Mouse (Mus musculus) CH12.LX (cell line): ENCODE data around the gene Kcnj6. TPM values are rescaled to one million over a fixed set of nuclear protein-coding genes. Genes with fewer than 3 reads are reported as not detected.

ENCODE experiments used
- DNase-seq: peaks from one replicate; pipeline ENCODE4 v3.0.0-alpha.2; 2013; ENCODE audit errors: extremely low read depth
- H3K27ac ChIP-seq: 2 replicates; pipeline ENCODE4 v1.5.1; 2012; ENCODE audit warnings: low read depth, mild to moderate bottlenecking, control low read depth, moderate library complexity; ENCODE audit not compliant: insufficient read depth
- H3K27me3 ChIP-seq: replicated peaks from 2 replicates; pipeline ENCODE3; 2012; ENCODE audit warnings: inconsistent platforms
- H3K36me3 ChIP-seq, 2 experiments: replicated peaks in 1 of 2; 2 replicates each; pipeline versions ENCODE3 to v1.6.1; 2012; ENCODE audit warnings: inconsistent platforms in 1 of 2, low read length in 1 of 2, mild to moderate bottlenecking in 1 of 2, mixed read lengths in 1 of 2, moderate library complexity in 1 of 2; ENCODE audit not compliant: control insufficient read depth in 1 of 2, insufficient read depth in 1 of 2
- H3K4me1 ChIP-seq, 2 experiments: 2 replicates each; pipeline ENCODE4 v1.6.1; 2012; ENCODE audit warnings: inconsistent platforms in 1 of 2, moderate library complexity in 1 of 2; ENCODE audit not compliant: insufficient read depth in 2 of 2, control insufficient read depth in 1 of 2
- H3K4me2 ChIP-seq: 2 replicates; pipeline ENCODE4 v1.6.1; 2012; ENCODE audit warnings: low read depth, mild to moderate bottlenecking, control low read depth; ENCODE audit not compliant: poor library complexity, insufficient read depth, severe bottlenecking
- H3K4me3 ChIP-seq, 3 experiments: fragments of 150-350 bp in 1 of 3; sonication (generic) in 1 of 3; replicated peaks in 1 of 3; 2 replicates each; pipeline versions ENCODE3 to v1.5.1; 2011 to 2012; ENCODE audit warnings: low read depth in 2 of 3, low read length in 2 of 3, mild to moderate bottlenecking in 2 of 3, moderate library complexity in 2 of 3, control low read depth in 1 of 3, improper control_type of control experiment in 1 of 3, inconsistent platforms in 1 of 3, mixed read lengths in 1 of 3; ENCODE audit not compliant: poor library complexity in 1 of 3
- H3K79me2 ChIP-seq: replicated peaks from 2 replicates; pipeline ENCODE4 v1.6.1; 2012; ENCODE audit warnings: mild to moderate bottlenecking, moderate library complexity; ENCODE audit not compliant: control insufficient read depth, poor library complexity, insufficient read depth, severe bottlenecking; ENCODE audit errors: extremely low read depth
- H3K9ac ChIP-seq: 2 replicates; pipeline ENCODE4 v1.6.1; 2012; ENCODE audit warnings: low read depth, mild to moderate bottlenecking, control low read depth, moderate library complexity; ENCODE audit not compliant: insufficient read depth
- H3K9me3 ChIP-seq: replicated peaks from 2 replicates; pipeline ENCODE3; 2012; ENCODE audit warnings: low read length, inconsistent platforms, mixed read lengths
- BHLHE40 ChIP-seq: IDR thresholded peaks from 2 replicates; pipeline ENCODE4 v1.6.1; 2011; ENCODE audit warnings: mild to moderate bottlenecking, low read depth, low read length, improper control_type of control experiment
- CHD1 ChIP-seq: IDR thresholded peaks from 2 replicates; pipeline ENCODE4 v1.6.1; 2012; ENCODE audit warnings: low read depth, low read length, improper control_type of control experiment, inconsistent platforms
- CTCF ChIP-seq, 2 experiments: IDR thresholded peaks in 1 of 2; conservative IDR thresholded peaks in 1 of 2; 2 replicates each; pipeline ENCODE4 v1.5.1; 2011 to 2012; ENCODE audit warnings: low read depth in 2 of 2, low read length in 2 of 2, improper control_type of control experiment in 1 of 2, inconsistent platforms in 1 of 2, mild to moderate bottlenecking in 1 of 2, moderate library complexity in 1 of 2
- ELF1 ChIP-seq: IDR thresholded peaks from 2 replicates; pipeline ENCODE4 v1.6.1; 2014; ENCODE audit warnings: low read depth, mild to moderate bottlenecking, inconsistent platforms, low read length, improper control_type of control experiment
- ETS1 ChIP-seq: conservative IDR thresholded peaks from 2 replicates; pipeline ENCODE4 v1.6.1; 2012; ENCODE audit warnings: low read depth, mild to moderate bottlenecking, inconsistent platforms, low read length, improper control_type of control experiment, moderate library complexity
- HCFC1 ChIP-seq: IDR thresholded peaks from 2 replicates; pipeline ENCODE4 v1.6.1; 2012; ENCODE audit warnings: low read depth, mild to moderate bottlenecking, inconsistent platforms, low read length, improper control_type of control experiment
- IRF4 ChIP-seq: IDR thresholded peaks from 2 replicates; pipeline ENCODE4 v1.6.1; 2014; ENCODE audit warnings: low read depth, mild to moderate bottlenecking, inconsistent platforms, low read length, improper control_type of control experiment
- JUN ChIP-seq: IDR thresholded peaks from 2 replicates; pipeline ENCODE4 v1.6.1; 2011; ENCODE audit warnings: low read depth, mild to moderate bottlenecking, low read length, improper control_type of control experiment, moderate library complexity; ENCODE audit not compliant: insufficient read depth
- JUND ChIP-seq: conservative IDR thresholded peaks from 2 replicates; pipeline ENCODE4 v1.6.1; 2011; ENCODE audit warnings: low read depth, low read length, improper control_type of control experiment
- KAT2A ChIP-seq: IDR thresholded peaks from 2 replicates; pipeline ENCODE4 v1.6.1; 2012; ENCODE audit warnings: low read length, improper control_type of control experiment, inconsistent platforms; ENCODE audit not compliant: insufficient replicate concordance
- MAX ChIP-seq: IDR thresholded peaks from 2 replicates; pipeline ENCODE4 v1.6.1; 2011; ENCODE audit warnings: low read length, improper control_type of control experiment
- MAZ ChIP-seq: IDR thresholded peaks from 2 replicates; pipeline ENCODE4 v1.6.1; 2012; ENCODE audit warnings: low read depth, mild to moderate bottlenecking, inconsistent platforms, low read length, improper control_type of control experiment, moderate library complexity
- MEF2A ChIP-seq: IDR thresholded peaks from 2 replicates; pipeline ENCODE4 v1.6.1; 2014; ENCODE audit warnings: low read depth, mild to moderate bottlenecking, inconsistent platforms, low read length, improper control_type of control experiment, borderline replicate concordance
- MXI1 ChIP-seq: IDR thresholded peaks from 2 replicates; pipeline ENCODE4 v1.6.1; 2011; ENCODE audit warnings: mild to moderate bottlenecking, low read depth, low read length, improper control_type of control experiment
- MYC ChIP-seq: IDR thresholded peaks from 2 replicates; pipeline ENCODE4 v1.6.1; 2011; ENCODE audit warnings: low read depth, mild to moderate bottlenecking, improper control_type of control experiment, low read length
- NELFE ChIP-seq: IDR thresholded peaks from 2 replicates; pipeline ENCODE4 v1.6.1; 2011; ENCODE audit warnings: low read depth, low read length, improper control_type of control experiment
- NRF1 ChIP-seq: IDR thresholded peaks from 2 replicates; pipeline ENCODE4 v1.6.1; 2014; ENCODE audit warnings: low read depth, mild to moderate bottlenecking, inconsistent platforms, low read length, improper control_type of control experiment, moderate library complexity
- PAX5 ChIP-seq: IDR thresholded peaks from 2 replicates; pipeline ENCODE4 v1.6.1; 2012; ENCODE audit warnings: low read length, inconsistent platforms, mixed read lengths
- POLR2A ChIP-seq: IDR thresholded peaks from 2 replicates; pipeline ENCODE4 v1.6.1; 2011; ENCODE audit warnings: low read depth, mild to moderate bottlenecking, improper control_type of control experiment, low read length
- POLR2AphosphoS2 ChIP-seq: IDR thresholded peaks from 2 replicates; pipeline ENCODE4 v1.6.1; 2011; ENCODE audit warnings: low read depth, low read length, improper control_type of control experiment
- RAD21 ChIP-seq: IDR thresholded peaks from 2 replicates; pipeline ENCODE4 v1.6.1; 2011; ENCODE audit warnings: low read depth, mild to moderate bottlenecking, low read length, improper control_type of control experiment, moderate library complexity
- RCOR1 ChIP-seq: conservative IDR thresholded peaks from 2 replicates; pipeline ENCODE4 v1.6.1; 2012; ENCODE audit warnings: low read depth, mild to moderate bottlenecking, inconsistent platforms, low read length, improper control_type of control experiment
- SIN3A ChIP-seq: IDR thresholded peaks from 2 replicates; pipeline ENCODE4 v1.6.1; 2012; ENCODE audit warnings: low read length, improper control_type of control experiment, inconsistent platforms
- SMC3 ChIP-seq: IDR thresholded peaks from 2 replicates; pipeline ENCODE4 v1.6.1; 2011; ENCODE audit warnings: low read depth, low read length, improper control_type of control experiment
- TCF12 ChIP-seq: IDR thresholded peaks from 2 replicates; pipeline ENCODE4 v1.6.1; 2014; ENCODE audit warnings: low read depth, mild to moderate bottlenecking, inconsistent platforms, low read length, improper control_type of control experiment
- UBTF ChIP-seq: IDR thresholded peaks from 2 replicates; pipeline ENCODE4 v1.6.1; 2012; ENCODE audit warnings: low read depth, mild to moderate bottlenecking, inconsistent platforms, low read length, improper control_type of control experiment, moderate library complexity
- USF1 ChIP-seq: IDR thresholded peaks from 2 replicates; pipeline ENCODE4 v1.6.1; 2014; ENCODE audit warnings: low read depth, mild to moderate bottlenecking, inconsistent platforms, low read length, improper control_type of control experiment
- USF2 ChIP-seq: conservative IDR thresholded peaks from 2 replicates; pipeline ENCODE4 v1.6.1; 2011; ENCODE audit warnings: low read depth, low read length, improper control_type of control experiment
- ZKSCAN1 ChIP-seq: IDR thresholded peaks from 2 replicates; pipeline ENCODE4 v1.6.1; 2012; ENCODE audit warnings: low read depth, inconsistent platforms, low read length, improper control_type of control experiment, borderline replicate concordance
- ZMIZ1 ChIP-seq: IDR thresholded peaks from 2 replicates; pipeline ENCODE4 v1.6.1; 2012; ENCODE audit warnings: low read depth, mild to moderate bottlenecking, inconsistent platforms, low read length, improper control_type of control experiment
- ZNF384 ChIP-seq: IDR thresholded peaks from 2 replicates; pipeline ENCODE4 v1.6.1; 2012; ENCODE audit warnings: low read depth, low read length, improper control_type of control experiment, inconsistent platforms
- dilution Hi-C: fragments of 300-500 bp; cut with MboI; formaldehyde crosslinking; loops from 2 replicates; pipeline ENCODE4 v1.14.3; 2020; ENCODE audit warnings: low sequenced_read_pairs; ENCODE audit not compliant: extremely low pct_unique_long_range_greater_than_20kb, extremely low pct_ligation_motif_present
- in situ Hi-C: fragments of 300-500 bp; cut with MboI; formaldehyde crosslinking; loops from 3 replicates; pipeline ENCODE4 v1.14.3; 2019; ENCODE audit warnings: low sequenced_read_pairs, low pct_ligation_motif_present, low pct_unique_long_range_greater_than_20kb, mixed read lengths
- polyA plus RNA-seq: library from polyadenylated mRNA; unstranded; fragments of >175 nt; gene quantifications from 2 replicates; pipeline ENCODE4 v1.2.1, GENCODE M21; 2012; ENCODE audit warnings: low read depth; ENCODE audit not compliant: insufficient read length
- total RNA-seq, 2 experiments: library from RNA; depleted of rRNA; stranded (reverse); fragments of 300-350 nt in 1 of 2; fragments of >200 nt in 1 of 2; gene quantifications; 2 replicates each; pipeline ENCODE4 v1.2.3; 2012 to 2014

Kcnj6 gene
- total and polyA plus RNA-seq, 3 experiments = not detected

DNA sequence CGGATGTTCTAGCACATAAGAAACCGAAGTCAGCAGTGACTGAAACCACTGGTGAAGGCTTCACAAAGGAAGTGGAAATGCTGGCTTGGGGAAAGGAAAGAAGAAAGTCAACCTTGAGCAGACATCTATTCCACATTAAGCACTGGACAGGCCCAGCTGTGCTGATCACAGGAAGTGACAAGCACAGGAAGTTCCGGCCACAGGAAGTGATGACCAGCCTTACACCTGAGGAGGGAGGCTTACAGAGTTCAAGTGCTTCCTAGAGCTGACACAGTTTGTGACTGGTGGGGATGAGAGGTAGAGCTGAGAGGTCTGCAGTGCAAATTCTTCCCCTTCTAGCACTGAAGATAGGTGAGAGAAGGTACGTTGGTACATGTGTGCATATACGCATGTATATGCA is 151.5 kb downstream of the Kcnj6 start:
- TF ChIP-seq ZKSCAN1 (no peak), MAX (no peak), TCF12 (peak; percentile 44; the same call in 1 of the 2 replicates), USF2 (no peak), ELF1 (peak; percentile 67), POLR2A (peak; percentile 40), IRF4 (no peak), HCFC1 (peak; percentile 54), NRF1 (no peak), ETS1 (0 out of 2 replicates have a peak, but pooled peaks have one; percentile 7), UBTF (no peak), JUN (no peak), SIN3A (no peak), NELFE (0 out of 2 replicates have a peak, but pooled peaks have one; percentile 22)
- no peak overlapping the region for H3K9ac ChIP-seq
- no peaks in the 10 kb centered on the region for H3K79me2 ChIP-seq
- peaks cover 20 to 24% of the 10 kb centered on the region in 2 experiments for H3K4me1 ChIP-seq
- dilution Hi-C loops = no loop called here
- H3K9me3 ChIP-seq = peaks cover 7% of the 10 kb centered on the region
- DNase-seq = peak; percentile 13
- H3K36me3 ChIP-seq = no peaks in the 10 kb centered on the region
- peak overlapping the region in 2 of 3 experiments; percentile 5 to 8 for H3K4me3 ChIP-seq
- H3K27me3 ChIP-seq = no peaks in the 10 kb centered on the region
- no peak overlapping the region for H3K27ac ChIP-seq
- in situ Hi-C loops = no loop called here
- H3K4me2 ChIP-seq = no peak overlapping the region

DNA sequence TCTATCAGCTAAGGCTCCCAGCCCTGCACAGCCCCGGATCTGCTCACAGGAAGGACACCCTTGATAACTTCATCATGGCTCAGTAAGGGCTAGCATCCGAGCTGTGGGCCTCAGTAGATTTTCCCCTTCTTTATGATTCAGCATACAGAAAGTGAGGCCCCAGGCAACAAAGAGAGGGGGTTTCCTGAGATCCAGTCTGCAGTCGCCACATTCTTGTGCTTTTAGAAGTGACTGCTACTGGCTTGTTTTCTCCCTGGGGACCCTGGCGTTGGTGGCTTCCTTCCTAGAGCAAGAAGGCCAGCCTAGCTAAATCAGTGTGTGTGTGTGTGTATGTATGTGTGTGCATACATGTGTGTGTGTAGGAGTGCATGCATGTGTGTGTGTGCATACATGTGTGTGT is 152.7 kb downstream of the Kcnj6 start:
- Histone ChIP-seq H3K27me3 (no peaks in the 10 kb centered on the region), H3K27ac (0 out of 2 replicates have a peak overlapping the region, but pooled peaks have one; percentile 0), H3K36me3 (no peaks in the 10 kb centered on the region), H3K4me3 (peak overlapping the region in 1 of 3 experiments; percentile 46), H3K4me1 (peaks cover 20 to 24% of the 10 kb centered on the region in 2 experiments), H3K4me2 (peak overlapping the region; percentile 4; the same call in 1 of the 2 replicates), H3K9me3 (peaks cover 7% of the 10 kb centered on the region), H3K79me2 (no peaks in the 10 kb centered on the region), H3K9ac (no peak overlapping the region)
- in situ Hi-C loops = no loop called here
- DNase-seq = peak; percentile 64
- dilution Hi-C loops = no loop called here
- no peak for TF ChIP-seq PAX5
- TF ChIP-seq POLR2AphosphoS2 = no peak
- TF ChIP-seq ETS1 = peak; percentile 19; the same call in 1 of the 2 replicates
- TF ChIP-seq SMC3 = no peak
- no peak for TF ChIP-seq ZMIZ1
- TF ChIP-seq SIN3A = no peak
- TF ChIP-seq HCFC1 = no peak
- no peak for TF ChIP-seq CTCF (conservative IDR thresholded peaks at IDR 0.05 in 1 of 2, IDR thresholded peaks at IDR 0.05 in 1 of 2; ENCODE audit: low read depth in 2 of 2, low read length in 2 of 2)
- TF ChIP-seq TCF12 = 0 out of 2 replicates have a peak, but pooled peaks have one; percentile 33
- no peak for TF ChIP-seq ELF1
- TF ChIP-seq RAD21 = no peak
- no peak for TF ChIP-seq USF2
- TF ChIP-seq KAT2A = no peak
- peak; percentile 67 for TF ChIP-seq IRF4
- no peak for TF ChIP-seq USF1
- no peak for TF ChIP-seq MAZ
- peak; percentile 46; the same call in 1 of the 2 replicates for TF ChIP-seq BHLHE40
- TF ChIP-seq CHD1 = no peak
- TF ChIP-seq POLR2A = no peak
- no peak for TF ChIP-seq RCOR1
- TF ChIP-seq MAX = no peak
- TF ChIP-seq NRF1 = no peak
- TF ChIP-seq MEF2A = 0 out of 2 replicates have a peak, but pooled peaks have one; percentile 28
- TF ChIP-seq ZKSCAN1 = no peak
- TF ChIP-seq MXI1 = no peak; the same call in 1 of the 2 replicates
- TF ChIP-seq ZNF384 = no peak
- TF ChIP-seq JUND = no peak
- TF ChIP-seq MYC = no peak
- TF ChIP-seq NELFE = no peak
